Mouse (Mus musculus) MEL (cell line): Measurements from ENCODE around the gene Ndc1. TPM values are rescaled to one million over a fixed set of nuclear protein-coding genes. Genes with fewer than 3 reads are reported as not detected.

Experiments
- DNase-seq: peaks from one replicate; pipeline ENCODE4 v3.0.0; 2011; ENCODE audit warnings: low read depth, low spot score
- H3K27ac ChIP-seq: 2 replicates; pipeline ENCODE4 v1.5.1; 2012; ENCODE audit warnings: low read depth, mild to moderate bottlenecking, control low read depth, low read length, moderate library complexity; ENCODE audit not compliant: control insufficient read depth
- H3K27me3 ChIP-seq, 2 experiments: fragments of 150-350 bp in 1 of 2; sonication (generic) in 1 of 2; 2 replicates each; pipeline ENCODE4 v1.6.1; 2012; ENCODE audit warnings: low read length in 2 of 2, mild to moderate bottlenecking in 2 of 2, improper control_type of control experiment in 1 of 2, moderate library complexity in 1 of 2; ENCODE audit not compliant: insufficient read depth in 2 of 2, control insufficient read depth in 1 of 2
- H3K36me3 ChIP-seq, 2 experiments: 2 replicates each; pipeline ENCODE4 v1.6.1; 2012 to 2014; ENCODE audit warnings: low read length in 2 of 2, improper control_type of control experiment in 1 of 2, inconsistent platforms in 1 of 2, mild to moderate bottlenecking in 1 of 2; ENCODE audit not compliant: insufficient read depth in 2 of 2, control insufficient read depth in 1 of 2
- H3K4me1 ChIP-seq, 2 experiments: fragments of 150-350 bp in 1 of 2; sonication (generic) in 1 of 2; 2 replicates each; pipeline ENCODE4 v1.6.1; 2012; ENCODE audit warnings: low read length in 2 of 2, improper control_type of control experiment in 1 of 2, mild to moderate bottlenecking in 1 of 2; ENCODE audit not compliant: insufficient read depth in 2 of 2, control insufficient read depth in 1 of 2
- H3K4me3 ChIP-seq, 2 experiments: fragments of 150-350 bp in 1 of 2; sonication (generic) in 1 of 2; 2 replicates each; pipeline ENCODE4 v1.5.1; 2012; ENCODE audit warnings: low read depth in 2 of 2, low read length in 2 of 2, mild to moderate bottlenecking in 2 of 2, moderate library complexity in 2 of 2, control low read depth in 1 of 2, improper control_type of control experiment in 1 of 2; ENCODE audit not compliant: control insufficient read depth in 1 of 2, insufficient read depth in 1 of 2
- H3K79me2 ChIP-seq: 2 replicates; pipeline ENCODE4 v1.6.1; 2012; ENCODE audit warnings: mild to moderate bottlenecking, low read length, moderate library complexity; ENCODE audit not compliant: control insufficient read depth, poor library complexity, insufficient read depth
- H3K9ac ChIP-seq: 2 replicates; pipeline ENCODE4 v1.6.1; 2012; ENCODE audit warnings: low read depth, mild to moderate bottlenecking, control low read depth, low read length, moderate library complexity; ENCODE audit not compliant: control insufficient read depth, poor library complexity, severe bottlenecking
- H3K9me3 ChIP-seq: fragments of 150-350 bp; sonication (generic); replicated peaks from 2 replicates; pipeline ENCODE4 v1.6.1; 2012; ENCODE audit warnings: mild to moderate bottlenecking, low read length, improper control_type of control experiment, moderate library complexity; ENCODE audit not compliant: insufficient read depth
- BHLHE40 ChIP-seq: IDR thresholded peaks from 2 replicates; pipeline ENCODE4 v1.6.1; 2012; ENCODE audit warnings: low read depth, mild to moderate bottlenecking, inconsistent platforms, low read length, improper control_type of control experiment, borderline replicate concordance
- CHD1 ChIP-seq: IDR thresholded peaks from 2 replicates; pipeline ENCODE4 v1.6.1; 2012; ENCODE audit warnings: low read depth, mild to moderate bottlenecking, inconsistent platforms, low read length, improper control_type of control experiment
- CTCF ChIP-seq, 3 experiments: IDR thresholded peaks in 2 of 3; conservative IDR thresholded peaks in 1 of 3; 2 replicates each; pipeline ENCODE4 v1.5.1; 2011 to 2012; ENCODE audit warnings: low read length in 3 of 3, low read depth in 2 of 3, mild to moderate bottlenecking in 2 of 3, improper control_type of control experiment in 1 of 3, inconsistent platforms in 1 of 3, mixed read lengths in 1 of 3, moderate library complexity in 1 of 3; ENCODE audit not compliant: control insufficient read depth in 1 of 3, insufficient read depth in 1 of 3, poor library complexity in 1 of 3, severe bottlenecking in 1 of 3
- HCFC1 ChIP-seq: IDR thresholded peaks from 2 replicates; pipeline ENCODE4 v1.6.1; 2012; ENCODE audit warnings: low read depth, mild to moderate bottlenecking, inconsistent platforms, low read length, improper control_type of control experiment, moderate library complexity
- MAX ChIP-seq: IDR thresholded peaks from 2 replicates; pipeline ENCODE4 v1.6.1; 2011; ENCODE audit warnings: low read length, improper control_type of control experiment
- MEF2A ChIP-seq: IDR thresholded peaks from 2 replicates; pipeline ENCODE4 v1.6.1; 2014; ENCODE audit warnings: low read depth, mild to moderate bottlenecking, inconsistent platforms, low read length, improper control_type of control experiment; ENCODE audit not compliant: poor library complexity, insufficient replicate concordance, severe bottlenecking; ENCODE audit errors: extremely low read depth
- RAD21 ChIP-seq: IDR thresholded peaks from 2 replicates; pipeline ENCODE4 v1.6.1; 2011; ENCODE audit warnings: mild to moderate bottlenecking, low read depth, low read length, improper control_type of control experiment
- SIN3A ChIP-seq: IDR thresholded peaks from 2 replicates; pipeline ENCODE4 v1.6.1; 2012; ENCODE audit warnings: low read length, improper control_type of control experiment, inconsistent platforms
- SMC3 ChIP-seq: IDR thresholded peaks from 2 replicates; pipeline ENCODE4 v1.6.1; 2011; ENCODE audit warnings: low read depth, low read length, improper control_type of control experiment
- TBP ChIP-seq: IDR thresholded peaks from 2 replicates; pipeline ENCODE4 v1.8.0; 2011; ENCODE audit warnings: low read depth, low read length, improper control_type of control experiment
- UBTF ChIP-seq: IDR thresholded peaks from 2 replicates; pipeline ENCODE4 v1.6.1; 2012; ENCODE audit warnings: low read depth, mild to moderate bottlenecking, inconsistent platforms, low read length, improper control_type of control experiment, moderate library complexity, borderline replicate concordance; ENCODE audit not compliant: insufficient read depth
- ZC3H11A ChIP-seq: IDR thresholded peaks from 2 replicates; pipeline ENCODE4 v1.6.1; 2012; ENCODE audit warnings: low read depth, mild to moderate bottlenecking, inconsistent platforms, low read length, improper control_type of control experiment
- ZKSCAN1 ChIP-seq: IDR thresholded peaks from 2 replicates; pipeline ENCODE4 v1.6.1; 2012; ENCODE audit warnings: low read depth, mild to moderate bottlenecking, inconsistent platforms, low read length, improper control_type of control experiment, moderate library complexity
- ZMIZ1 ChIP-seq: IDR thresholded peaks from 2 replicates; pipeline ENCODE4 v1.6.1; 2012; ENCODE audit warnings: low read depth, mild to moderate bottlenecking, inconsistent platforms, low read length, improper control_type of control experiment, moderate library complexity
- polyA plus RNA-seq, 2 experiments: library from polyadenylated mRNA; stranded (reverse) in 1 of 2; unstranded in 1 of 2; fragments of >175 nt in 1 of 2; fragments of >200 nt in 1 of 2; gene quantifications; 2 replicates each; pipeline versions ENCODE4 v1.2.1 to v1.2.4; 2012; ENCODE audit warnings: low replicate concordance in 2 of 2, low read depth in 1 of 2; ENCODE audit not compliant: insufficient read length in 2 of 2, insufficient read depth in 1 of 2, missing spikeins in 1 of 2
- total RNA-seq: library from RNA; depleted of rRNA; stranded (reverse); fragments of 300-350 nt; gene quantifications from 2 replicates; pipeline ENCODE4 v1.2.3, GENCODE M21; 2012

The Ndc1 gene
- total and polyA plus RNA-seq, 3 experiments = 54.0 to 274 (median 57.2) TPM

GRCm38 (mm10) chr4:107443621-107444020 lies 76.0 kb downstream of the Ndc1 start:
- TF ChIP-seq SMC3 (no peak), MAX (no peak), TBP (no peak)
- TF ChIP-seq, all 39 proteins: peak for 0
- Histone ChIP-seq H3K36me3 (no peaks in the 10 kb centered on the region), H3K9ac (no peak overlapping the region), H3K27me3 (no peaks in the 10 kb centered on the region), H3K4me1 (no peaks in the 10 kb centered on the region), H3K79me2 (no peaks in the 10 kb centered on the region), H3K9me3 (no peaks in the 10 kb centered on the region), H3K4me3 (no peak overlapping the region), H3K27ac (no peak overlapping the region)
- DNase-seq = no peak

GRCm38 (mm10) chr4:107448481-107448880 lies 80.9 kb downstream of the Ndc1 start:
- H3K27ac ChIP-seq = no peak overlapping the region
- DNase-seq = peak; percentile 23
- H3K79me2 ChIP-seq = no peaks in the 10 kb centered on the region
- no peak overlapping the region for H3K4me3 ChIP-seq
- no peaks in the 10 kb centered on the region for H3K36me3 ChIP-seq
- no peaks in the 10 kb centered on the region for H3K4me1 ChIP-seq
- H3K9ac ChIP-seq = no peak overlapping the region
- H3K27me3 ChIP-seq = no peaks in the 10 kb centered on the region
- TF ChIP-seq ZMIZ1 (no peak), ZKSCAN1 (no peak), CTCF (IDR thresholded peaks at IDR 0.05 in 2 of 3, conservative IDR thresholded peaks at IDR 0.05 in 1 of 3; ENCODE audit: control insufficient read depth in 1 of 3, insufficient read depth in 1 of 3, low read depth in 2 of 3, low read length in 3 of 3, poor library complexity in 1 of 3, severe bottlenecking in 1 of 3) (peak; percentile 12 to 62 (median 55); a peak in 5 of 6 replicates), SMC3 (peak; percentile 45), CHD1 (no peak), RAD21 (peak; percentile 32), ZC3H11A (peak; percentile 27; the same call in 1 of the 2 replicates), MEF2A (no peak), HCFC1 (no peak)
- no peaks in the 10 kb centered on the region for H3K9me3 ChIP-seq

GRCm38 (mm10) chr4:107449519-107449918 lies 81.9 kb downstream of the Ndc1 start:
- H3K4me1 ChIP-seq = no peaks in the 10 kb centered on the region
- no peak for TF ChIP-seq UBTF
- TF ChIP-seq SIN3A = no peak
- no peak for TF ChIP-seq BHLHE40
- H3K27me3 ChIP-seq = no peaks in the 10 kb centered on the region
- no peak overlapping the region for H3K9ac ChIP-seq
- no peaks in the 10 kb centered on the region for H3K36me3 ChIP-seq
- DNase-seq = no peak
- no peaks in the 10 kb centered on the region for H3K9me3 ChIP-seq
- no peak overlapping the region for H3K4me3 ChIP-seq
- no peaks in the 10 kb centered on the region for H3K79me2 ChIP-seq
- no peak overlapping the region for H3K27ac ChIP-seq
